Mouse (Mus musculus) MEL (cell line): Measurements from ENCODE around the gene Iapp.

Source experiments
- BHLHE40 ChIP-seq: IDR thresholded peaks from 2 replicates; pipeline ENCODE4 v1.6.1; 2012; ENCODE audit warnings: low read depth, mild to moderate bottlenecking, inconsistent platforms, low read length, improper control_type of control experiment, borderline replicate concordance
- CHD2 ChIP-seq: IDR thresholded peaks from 2 replicates; pipeline ENCODE4 v1.6.1; 2011; ENCODE audit warnings: low read length, improper control_type of control experiment
- CTCF ChIP-seq, 3 experiments: IDR thresholded peaks in 2 of 3; conservative IDR thresholded peaks in 1 of 3; 2 replicates each; pipeline ENCODE4 v1.5.1; 2011 to 2012; ENCODE audit warnings: low read length in 3 of 3, low read depth in 2 of 3, mild to moderate bottlenecking in 2 of 3, improper control_type of control experiment in 1 of 3, inconsistent platforms in 1 of 3, mixed read lengths in 1 of 3, moderate library complexity in 1 of 3; ENCODE audit not compliant: control insufficient read depth in 1 of 3, insufficient read depth in 1 of 3, poor library complexity in 1 of 3, severe bottlenecking in 1 of 3
- E2F4 ChIP-seq: IDR thresholded peaks from 2 replicates; pipeline ENCODE4 v1.6.1; 2011; ENCODE audit warnings: low read depth, low read length, improper control_type of control experiment, borderline replicate concordance
- GATA1 ChIP-seq: IDR thresholded peaks from 2 replicates; pipeline ENCODE4 v1.6.1; 2011; ENCODE audit warnings: low read depth, low read length, improper control_type of control experiment
- HCFC1 ChIP-seq: IDR thresholded peaks from 2 replicates; pipeline ENCODE4 v1.6.1; 2012; ENCODE audit warnings: low read depth, mild to moderate bottlenecking, inconsistent platforms, low read length, improper control_type of control experiment, moderate library complexity
- MEF2A ChIP-seq: IDR thresholded peaks from 2 replicates; pipeline ENCODE4 v1.6.1; 2014; ENCODE audit warnings: low read depth, mild to moderate bottlenecking, inconsistent platforms, low read length, improper control_type of control experiment; ENCODE audit not compliant: poor library complexity, insufficient replicate concordance, severe bottlenecking; ENCODE audit errors: extremely low read depth
- MYB ChIP-seq: IDR thresholded peaks from 2 replicates; pipeline ENCODE4 v1.6.1; 2011; ENCODE audit warnings: mild to moderate bottlenecking, low read depth, low read length, improper control_type of control experiment
- POLR2A ChIP-seq, 2 experiments: IDR thresholded peaks; 2 replicates each; pipeline ENCODE4 v1.6.1; 2011 to 2012; ENCODE audit warnings: low read length in 2 of 2, mild to moderate bottlenecking in 2 of 2, control low read depth in 1 of 2, improper control_type of control experiment in 1 of 2, low read depth in 1 of 2, moderate library complexity in 1 of 2; ENCODE audit not compliant: control insufficient read depth in 1 of 2, insufficient read depth in 1 of 2, poor library complexity in 1 of 2
- USF1 ChIP-seq: IDR thresholded peaks from 2 replicates; pipeline ENCODE4 v1.6.1; 2014; ENCODE audit warnings: low read depth, mild to moderate bottlenecking, inconsistent platforms, low read length, improper control_type of control experiment, moderate library complexity

- TF ChIP-seq MEF2A, result no peak
- TF ChIP-seq BHLHE40, result no peak
- TF ChIP-seq E2F4, result no peak
- TF ChIP-seq CTCF (IDR thresholded peaks at IDR 0.05 in 2 of 3, conservative IDR thresholded peaks at IDR 0.05 in 1 of 3; ENCODE audit: control insufficient read depth in 1 of 3, insufficient read depth in 1 of 3, low read depth in 2 of 3, low read length in 3 of 3, poor library complexity in 1 of 3, severe bottlenecking in 1 of 3), result no peak
- TF ChIP-seq GATA1, result no peak
- TF ChIP-seq USF1, result no peak
- no peak for TF ChIP-seq CHD2
- no peak for TF ChIP-seq POLR2A (IDR thresholded peaks at IDR 0.05; ENCODE audit: control insufficient read depth in 1 of 2, insufficient read depth in 1 of 2, low read depth in 1 of 2, low read length in 2 of 2, poor library complexity in 1 of 2)
- no peak for TF ChIP-seq HCFC1
- TF ChIP-seq MYB, result no peak
Observed at GRCm38 (mm10) chr6:142275721-142276442, 22.3 kb upstream of the Iapp start.
